Mouse (Mus musculus): ENCODE data around the gene Sult1c1.

DNA sequence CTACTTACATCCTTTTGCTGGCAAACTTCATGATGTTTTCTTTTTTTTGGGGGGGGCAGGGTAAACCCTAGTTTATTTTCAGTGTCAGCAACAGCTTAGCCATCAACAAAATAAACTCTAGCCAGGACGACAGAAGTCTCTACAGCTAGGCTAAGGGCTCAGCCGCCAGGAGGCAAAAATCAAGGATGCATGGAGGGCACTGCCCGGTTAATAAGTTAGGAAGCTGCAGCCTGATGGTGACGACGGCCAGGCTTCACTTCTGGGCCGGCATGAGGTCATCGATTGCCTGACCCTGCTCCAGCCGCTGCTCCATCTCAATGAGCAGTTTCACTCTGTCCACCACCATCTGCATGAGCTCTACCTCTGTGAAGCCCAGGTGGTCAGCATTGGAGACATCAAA lies 49.7 kb downstream of the Sult1c1 start:
- TF ChIP-seq POLR2A (IDR thresholded peaks at IDR 0.05; ENCODE audit: extremely low read depth, insufficient read depth, low read length) (no peak), CTCF (IDR thresholded peaks at IDR 0.05; ENCODE audit: low read depth, low read length) (no peak)

All from liver, adult 2 months (tissue).